Mouse (Mus musculus): ENCODE measurements around the gene Armc12.

Armc12 gene

DNA sequence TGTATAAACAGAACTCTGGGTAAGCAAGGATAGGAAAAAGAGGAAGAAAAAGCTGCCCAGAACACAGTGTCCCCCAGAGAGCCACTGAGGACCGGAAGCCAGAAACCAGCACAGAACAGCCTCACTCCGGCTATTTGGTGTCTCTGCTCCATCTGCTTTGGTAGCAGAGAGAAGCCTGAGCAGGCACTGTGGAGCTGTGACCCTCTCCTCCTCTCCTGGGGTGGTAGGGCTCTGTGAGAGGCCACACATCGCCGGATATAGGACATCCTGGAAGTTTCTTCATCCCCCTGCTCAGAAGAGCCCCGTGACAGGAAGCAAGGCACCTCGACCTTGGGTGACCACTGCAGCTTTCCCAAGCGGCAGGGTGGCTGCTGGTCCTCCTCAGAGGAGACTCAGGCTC lies 16.8 kb upstream of the Armc12 start:
- no peak for DNase-seq (ENCODE audit: low spot score)

DNA sequence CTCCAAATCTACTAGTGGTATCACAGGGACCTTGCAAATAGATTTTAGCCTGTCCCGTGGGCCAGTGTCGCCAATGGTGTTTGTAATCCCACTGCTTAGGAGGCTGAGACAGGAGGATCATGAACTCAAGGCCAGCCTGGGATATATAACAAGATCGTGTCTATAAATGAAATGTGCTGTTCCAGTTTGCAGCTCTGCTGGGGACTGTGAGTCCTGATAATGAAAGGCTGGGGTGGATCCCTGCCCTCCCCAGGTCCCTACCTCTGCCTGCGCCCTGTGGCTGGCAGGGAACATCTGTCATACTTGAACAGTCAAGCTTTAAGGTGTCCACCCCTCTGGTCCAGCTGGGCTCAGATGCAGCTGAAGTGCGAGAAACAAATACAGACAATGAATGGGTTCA lies 16.1 kb upstream of the Armc12 start:
- DNase-seq (ENCODE audit: low spot score), result no peak

DNA sequence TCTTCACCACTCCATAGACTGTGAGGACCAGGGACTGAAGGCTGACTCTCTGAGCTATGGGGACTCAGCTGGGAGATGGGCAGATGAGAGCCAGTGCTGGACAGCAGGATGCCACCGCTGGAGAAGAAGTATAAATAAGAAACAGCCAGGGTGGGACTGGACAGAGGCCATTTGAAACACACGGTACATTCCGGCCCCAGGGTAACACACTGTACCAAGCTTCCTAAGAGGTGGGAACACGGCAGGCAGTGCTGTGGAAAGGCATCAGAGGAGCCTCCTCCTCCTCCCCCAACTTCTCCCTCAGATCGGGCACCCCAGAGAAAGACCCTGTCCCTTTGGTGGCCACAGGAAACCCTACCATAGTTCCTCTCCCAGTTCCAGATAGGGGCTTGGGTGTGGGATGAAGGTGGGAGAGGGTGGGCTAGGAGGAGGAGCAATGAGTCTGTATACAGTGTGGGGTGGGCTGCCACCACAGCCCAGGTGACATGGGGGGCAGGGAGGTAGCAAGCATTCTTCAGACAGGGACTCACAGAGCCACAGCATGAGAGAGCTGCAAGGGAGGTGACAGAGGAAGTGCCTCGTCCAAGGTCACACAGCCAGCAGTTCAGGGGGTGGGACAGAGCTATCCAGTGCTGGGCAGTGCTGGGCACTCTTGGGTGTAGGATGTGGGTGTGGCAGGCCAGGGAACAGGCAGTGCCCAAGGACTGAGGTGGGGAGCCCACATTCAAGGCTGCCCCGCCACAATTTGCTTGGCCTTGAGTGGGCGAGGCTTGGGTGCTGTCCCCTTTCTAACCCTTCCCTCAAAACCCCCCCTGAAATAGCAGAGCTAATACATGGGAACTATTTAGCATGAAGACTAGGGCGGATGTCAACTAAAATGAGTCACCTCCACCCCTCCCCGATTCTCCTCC lies 14.9 kb upstream of the Armc12 start:
- no peak for DNase-seq (ENCODE audit: low spot score)

DNA sequence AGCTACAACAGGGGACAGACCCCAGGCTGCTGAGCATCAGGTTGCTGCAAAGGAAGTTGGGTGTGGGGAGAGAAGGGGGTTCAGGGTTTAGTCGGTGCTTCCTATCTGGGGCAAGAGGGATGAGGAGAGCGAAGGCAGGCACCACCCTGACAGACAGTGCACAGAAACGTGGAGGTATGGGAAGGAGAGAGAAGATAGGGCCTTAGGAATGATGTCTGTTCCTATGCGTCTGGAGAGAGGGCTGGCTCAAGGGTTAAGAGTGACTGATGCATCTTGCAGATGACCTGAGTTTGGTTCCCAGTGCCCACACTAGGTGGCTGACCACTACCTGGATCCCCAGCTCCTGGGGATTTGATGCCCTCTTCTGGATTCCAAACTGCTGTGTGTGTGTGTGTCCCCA lies 13.7 kb upstream of the Armc12 start:
- DNase-seq (ENCODE audit: low spot score), result no peak

DNA sequence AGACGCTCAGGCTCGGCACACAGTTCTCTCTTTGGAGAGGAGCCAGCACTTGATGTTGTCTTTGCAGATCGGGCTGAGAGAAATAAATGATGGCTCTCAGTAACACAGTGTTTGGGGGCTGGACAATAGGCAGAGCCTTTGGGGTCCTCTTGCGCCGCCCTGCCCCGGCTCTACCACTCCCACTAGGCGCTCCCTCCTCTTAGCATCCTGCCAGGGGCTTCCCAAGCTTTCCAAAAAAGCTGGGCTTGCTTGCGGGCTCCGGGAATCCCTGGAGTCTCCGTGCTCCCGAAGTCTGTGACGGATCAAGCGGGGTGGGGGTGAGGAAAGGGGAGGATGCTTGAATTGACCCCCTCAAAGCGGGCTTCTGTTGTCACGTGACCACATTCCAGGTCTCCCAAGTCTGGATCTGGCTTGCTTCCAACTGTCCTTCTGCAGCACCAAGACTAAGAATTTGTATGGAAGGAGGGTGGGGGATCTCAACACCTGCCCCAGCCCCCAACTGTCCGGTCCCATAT lies 13.1 kb upstream of the Armc12 start, which contains the start of gene Fkbp5:
Fkbp5 (minus strand) TSS at position 87 of the 515 bp plus-strand sequence.
- DNase-seq (ENCODE audit: low spot score), result peak; percentile 49

DNA sequence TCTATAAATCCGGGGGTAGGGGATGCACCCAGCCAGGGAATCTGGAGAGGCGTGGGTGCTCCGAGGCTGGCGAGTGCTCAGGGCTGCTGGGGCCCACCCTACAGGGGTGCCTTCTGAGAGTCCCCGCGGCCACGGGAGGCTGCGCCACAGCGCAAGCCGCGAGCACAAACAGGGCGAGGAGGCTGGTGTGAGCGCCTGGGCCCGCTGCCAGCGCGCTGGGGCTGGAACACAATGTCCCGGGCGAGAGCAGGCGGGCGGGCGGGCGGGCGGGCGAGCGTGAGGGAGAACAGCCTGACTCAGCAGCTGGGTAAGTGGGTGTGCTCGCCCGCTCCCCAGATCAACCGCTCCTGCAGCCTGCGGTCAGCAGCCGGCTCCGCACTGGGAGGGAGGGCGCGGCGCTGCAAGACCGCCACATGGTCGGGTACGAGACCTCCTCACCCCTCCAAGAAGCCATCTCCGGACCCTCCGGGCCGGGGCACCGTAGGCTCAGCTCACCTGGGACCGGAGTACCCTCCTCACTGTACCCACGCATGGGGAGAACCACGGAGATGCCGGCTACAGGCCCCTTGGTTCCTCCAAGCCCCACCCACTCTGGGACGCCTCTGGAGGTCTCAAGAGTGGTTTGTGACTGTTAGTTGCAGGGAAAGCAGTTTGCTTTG lies 12.5 kb upstream of the Armc12 start:
- DNase-seq (ENCODE audit: low spot score), result no peak

DNA sequence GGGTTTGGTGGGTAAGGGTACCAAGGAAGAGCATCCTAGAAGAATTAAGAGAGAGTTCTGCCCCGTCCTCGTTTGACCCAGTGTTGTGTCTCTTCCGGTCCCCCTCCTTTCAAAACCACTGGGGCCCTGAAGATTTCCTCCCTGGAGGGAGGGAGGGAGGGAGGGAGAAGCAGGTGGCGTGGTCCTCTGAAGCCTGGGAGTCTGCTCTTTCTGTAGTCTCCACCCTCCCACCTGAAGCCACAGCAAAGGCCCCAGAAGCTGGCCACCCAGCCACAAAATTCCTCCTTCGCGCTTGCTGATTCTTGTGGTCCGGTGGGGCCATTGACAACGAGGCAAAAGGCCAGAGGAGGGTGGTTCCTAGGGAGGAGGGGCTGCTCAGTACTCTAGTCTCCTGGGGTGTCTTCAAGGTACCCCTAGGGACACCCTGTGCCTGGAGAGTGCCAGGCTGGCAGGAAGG lies 12.0 kb upstream of the Armc12 start:
- DNase-seq (ENCODE audit: low spot score), result no peak

DNA sequence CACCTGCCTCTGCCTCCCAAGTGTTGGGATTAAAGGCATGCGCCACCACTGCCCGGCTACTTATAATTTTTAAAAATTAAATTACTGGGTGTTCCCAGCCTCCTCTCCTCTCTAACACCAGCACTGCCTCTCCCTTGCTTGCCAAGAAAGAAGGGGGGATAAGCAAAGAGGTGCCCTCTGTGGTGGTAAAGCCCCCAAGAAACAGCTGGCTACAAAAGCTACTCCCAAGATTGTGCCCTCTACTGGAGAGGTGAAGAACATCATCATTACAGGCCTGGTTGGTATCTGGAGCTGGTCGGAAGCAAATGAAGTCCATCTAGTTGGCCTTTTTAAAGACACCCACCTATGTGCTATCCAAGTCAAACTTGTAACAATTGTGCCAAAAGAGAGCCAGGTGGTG lies 10.8 kb upstream of the Armc12 start:
- DNase-seq (ENCODE audit: low spot score), result no peak

DNA sequence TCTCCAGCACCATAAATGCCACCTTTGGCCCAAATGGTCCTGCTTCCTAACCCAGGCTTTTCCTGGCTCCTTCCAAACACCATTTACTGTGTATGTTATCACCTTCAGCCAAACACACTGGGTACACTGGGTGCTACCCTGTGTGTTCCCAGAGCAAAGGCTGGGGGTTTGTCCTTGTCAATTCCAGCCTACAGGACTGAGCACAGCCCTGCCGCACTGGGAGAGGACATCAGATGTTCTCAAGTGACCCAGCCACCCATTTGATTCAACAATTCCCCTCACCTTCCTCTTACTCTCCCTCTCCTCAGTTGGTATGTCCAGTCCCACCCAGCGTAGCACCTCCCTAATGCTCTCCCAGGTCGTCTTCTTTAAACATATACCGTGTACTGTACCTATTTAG lies 10.0 kb upstream of the Armc12 start:
- no peak for DNase-seq (ENCODE audit: low spot score)

DNA sequence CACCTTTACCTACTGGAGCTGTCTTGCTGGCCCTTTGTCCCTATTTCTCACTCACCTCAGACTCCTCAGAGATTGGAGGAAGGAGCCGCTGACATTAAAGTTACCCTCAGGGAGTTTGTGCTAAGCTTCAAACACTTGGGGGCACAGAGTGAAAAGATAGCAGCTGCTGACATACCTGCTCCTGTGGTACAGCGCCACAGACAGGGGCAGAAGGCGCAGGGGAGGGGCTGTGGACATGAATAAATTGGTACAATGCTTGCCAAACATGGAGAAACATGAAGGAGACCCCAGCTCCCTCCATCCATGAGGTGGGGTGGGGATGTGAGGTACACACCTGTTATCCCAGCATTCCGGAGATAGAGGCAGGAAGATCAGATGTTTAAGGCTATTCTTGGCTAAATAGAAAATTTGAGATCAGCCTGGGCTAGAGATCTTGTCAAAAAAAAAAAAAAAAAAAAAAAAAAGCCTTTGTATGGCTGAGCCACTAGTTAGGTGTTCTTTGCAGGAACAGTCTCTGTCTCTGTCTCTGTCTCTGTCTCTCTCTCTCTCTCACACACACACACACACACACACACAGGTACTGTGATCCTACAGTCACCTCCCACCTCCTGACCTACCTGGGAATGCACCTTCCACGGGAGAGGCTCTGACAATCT lies 9.4 kb upstream of the Armc12 start:
- no peak for DNase-seq (ENCODE audit: low spot score)

DNA sequence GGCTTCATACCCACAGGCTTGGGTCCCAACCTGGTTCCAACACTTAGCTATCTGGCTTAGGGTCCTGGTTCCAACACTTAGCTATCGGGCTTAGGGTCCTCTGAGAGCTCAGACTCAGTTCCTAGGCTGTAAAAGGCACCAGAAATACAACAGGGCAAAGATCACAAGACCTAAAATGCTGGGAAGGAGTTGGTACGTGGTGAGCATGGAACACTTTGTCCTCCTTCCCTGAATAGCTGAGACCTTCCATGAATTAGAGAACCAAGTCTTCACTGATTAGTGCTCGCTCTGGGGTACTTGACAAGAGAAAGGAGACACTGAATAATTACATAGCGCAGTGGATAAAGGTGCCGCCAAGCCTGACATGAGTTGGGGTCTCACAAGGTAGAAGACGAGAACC lies 8.7 kb upstream of the Armc12 start:
- DNase-seq (ENCODE audit: low spot score), result no peak

DNA sequence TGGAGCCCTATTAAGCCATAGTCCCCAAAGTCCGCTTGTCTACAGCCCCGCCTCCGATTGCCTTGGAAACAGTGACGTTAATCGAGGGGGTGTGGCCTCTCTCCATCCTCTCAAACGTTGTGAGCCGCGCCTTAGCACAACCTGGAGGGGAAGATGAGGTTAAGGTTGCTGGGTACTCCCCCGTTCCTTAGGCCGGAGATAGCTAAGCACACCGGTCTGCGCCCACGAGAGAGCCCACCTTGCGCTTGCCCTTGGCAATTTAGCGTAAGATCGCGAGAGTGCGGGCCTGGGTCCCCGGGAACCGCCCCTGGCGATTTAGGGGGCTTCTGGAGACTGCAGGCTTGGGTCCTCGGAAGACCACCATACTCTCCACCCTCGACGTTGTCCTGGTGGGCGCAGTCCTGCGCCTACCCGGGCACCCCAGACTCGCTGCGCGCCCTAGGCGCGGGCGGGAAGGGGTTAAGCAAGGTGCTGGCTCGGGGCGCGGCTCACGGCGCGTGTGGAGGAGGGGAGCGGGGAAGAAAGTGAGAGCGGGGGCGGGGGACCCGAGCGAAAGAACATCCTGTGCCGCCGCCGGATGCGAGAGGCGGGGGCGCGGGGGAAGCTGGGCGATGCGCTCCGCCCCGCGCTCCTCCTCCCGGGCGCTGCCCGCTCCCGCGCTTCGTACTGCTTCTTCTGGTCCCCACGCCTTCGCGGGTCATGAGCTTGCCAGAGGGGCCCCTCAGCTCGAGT lies 7.8 kb upstream of the Armc12 start:
- DNase-seq (ENCODE audit: low spot score), result peak; percentile 62

DNA sequence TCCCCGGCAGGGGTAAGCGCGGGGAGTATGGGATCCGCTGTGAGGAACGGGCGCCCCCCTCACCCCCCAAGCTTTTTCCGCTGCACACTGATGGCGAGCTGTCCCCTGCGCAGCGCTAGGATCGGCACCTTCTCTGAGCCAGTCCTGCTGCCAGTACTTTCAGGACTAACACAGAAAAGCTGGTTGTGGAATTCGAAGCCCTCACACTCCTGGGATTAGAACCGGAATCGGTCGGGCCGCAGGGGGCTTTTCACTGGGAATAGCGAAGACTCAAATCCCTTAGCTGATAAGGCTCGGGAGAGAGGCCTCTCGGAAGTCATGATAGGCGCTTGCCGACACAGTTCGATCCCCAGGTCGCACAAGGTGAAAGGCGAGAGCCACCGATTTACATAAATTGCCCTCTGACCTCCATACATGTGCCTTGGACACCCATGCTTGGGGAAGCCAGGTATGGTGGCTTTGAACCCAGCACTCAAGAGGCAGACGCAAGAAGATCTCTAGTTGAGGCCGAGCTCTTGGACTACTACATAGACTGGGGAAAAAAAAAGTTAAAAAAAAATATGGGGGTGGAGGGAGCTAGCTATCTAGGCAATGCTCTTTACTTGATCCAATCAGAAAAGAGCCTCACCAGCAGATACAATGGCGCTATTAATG lies 7.1 kb upstream of the Armc12 start:
- no peak for DNase-seq (ENCODE audit: low spot score)

DNA sequence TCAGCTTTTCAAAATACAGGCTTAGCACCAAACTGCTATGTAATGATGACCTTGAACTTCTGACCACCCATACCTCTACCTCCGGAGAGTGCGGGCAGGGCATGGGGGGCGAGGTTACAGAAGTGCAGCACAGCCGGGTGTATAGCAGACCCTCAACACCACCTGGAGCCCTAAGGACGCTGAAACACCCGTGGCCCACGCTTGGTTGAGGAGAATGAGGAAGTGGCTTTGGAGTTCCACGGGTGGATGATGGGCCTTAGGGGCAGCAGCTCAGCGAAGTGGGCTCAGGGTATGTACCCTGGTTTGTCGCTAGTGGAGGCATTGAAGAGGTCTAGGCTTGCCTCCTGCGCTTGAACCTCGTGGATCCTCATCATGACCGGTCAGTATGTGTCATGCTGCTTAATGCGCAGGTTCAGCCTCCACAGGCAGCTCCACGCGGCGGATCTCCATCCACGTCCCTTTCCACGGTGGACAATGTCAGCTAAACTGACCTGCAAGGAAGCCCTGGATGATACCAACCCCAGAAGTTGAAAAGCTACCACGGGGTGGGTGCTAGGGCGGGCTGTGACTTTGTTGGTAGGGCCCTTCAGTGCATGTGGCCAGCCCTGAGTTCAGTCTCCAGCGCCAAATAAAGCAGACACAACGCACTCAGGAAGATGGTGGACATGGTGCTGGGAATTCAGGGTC lies 6.5 kb upstream of the Armc12 start:
- no peak for DNase-seq (ENCODE audit: low spot score)

DNA sequence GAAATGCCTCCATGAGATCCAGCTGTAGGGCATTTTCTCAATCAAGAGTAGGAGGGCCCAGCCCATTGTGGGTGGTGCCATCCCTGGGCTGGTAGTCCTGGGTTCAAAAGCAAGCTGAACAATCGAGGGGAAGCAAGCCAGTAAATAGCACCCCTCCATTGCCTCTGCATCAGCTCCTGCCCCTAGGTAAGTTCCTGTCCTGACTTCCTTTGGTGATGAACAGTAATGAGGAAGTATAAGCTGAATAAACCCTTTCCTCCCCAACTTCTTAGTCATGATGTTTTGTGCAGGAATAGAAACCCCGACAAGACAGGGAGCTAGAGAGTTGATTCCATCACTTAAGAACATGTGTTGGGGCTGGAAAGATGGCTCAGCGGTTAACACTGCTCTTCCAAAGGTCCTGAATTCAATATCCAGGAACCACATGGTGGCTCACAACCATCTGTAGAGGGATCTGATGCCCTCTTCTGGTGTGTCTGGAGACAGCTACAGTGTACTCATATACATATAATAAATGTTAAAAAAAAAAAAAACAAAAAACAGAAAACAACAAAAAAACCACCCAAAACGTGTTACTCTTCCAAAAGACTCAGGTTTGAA lies 5.7 kb upstream of the Armc12 start:
- no peak for DNase-seq (ENCODE audit: low spot score)

DNA sequence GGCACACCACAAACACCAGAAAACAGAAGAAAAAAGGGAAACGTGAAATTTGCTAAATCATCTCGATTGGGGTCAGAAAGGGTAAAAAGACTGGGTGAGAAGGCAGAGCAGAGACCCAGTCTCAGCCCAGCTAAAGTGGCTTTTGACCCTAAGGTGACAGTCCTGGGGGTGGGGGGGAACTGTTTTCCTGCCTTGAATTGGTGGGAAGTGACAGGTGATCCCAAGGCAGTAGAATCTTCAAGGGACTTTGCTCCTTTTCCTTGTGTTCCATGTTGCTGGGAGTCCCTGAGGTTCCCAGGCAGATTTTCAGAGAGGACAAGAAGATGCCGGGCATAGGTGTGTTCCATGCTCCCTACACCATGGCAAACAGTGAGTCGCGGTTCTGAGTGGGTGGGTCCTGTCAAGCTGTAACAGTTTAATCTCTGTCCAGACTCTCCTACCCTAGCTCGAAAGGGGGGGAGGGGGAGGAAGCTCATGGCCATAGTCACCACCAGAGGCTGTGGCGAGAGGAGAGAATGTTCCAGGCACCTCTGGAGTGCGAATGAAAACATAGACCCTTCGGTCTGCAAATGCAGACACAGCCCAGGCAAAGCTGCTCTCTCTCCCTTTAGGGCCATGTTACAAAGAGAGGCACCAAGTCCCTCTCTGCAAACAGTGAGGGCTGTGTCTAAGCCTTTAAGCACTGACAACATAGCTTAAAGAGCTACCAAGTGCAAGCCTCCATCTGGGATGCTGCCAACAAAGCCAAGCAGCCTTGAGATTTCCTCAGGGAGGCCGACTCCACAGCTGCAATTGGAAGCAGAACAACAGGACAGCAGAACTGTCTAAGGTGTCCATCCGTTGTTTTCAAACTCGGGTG lies 3.2 kb upstream of the Armc12 start:
- no peak for DNase-seq (ENCODE audit: low spot score)

DNA sequence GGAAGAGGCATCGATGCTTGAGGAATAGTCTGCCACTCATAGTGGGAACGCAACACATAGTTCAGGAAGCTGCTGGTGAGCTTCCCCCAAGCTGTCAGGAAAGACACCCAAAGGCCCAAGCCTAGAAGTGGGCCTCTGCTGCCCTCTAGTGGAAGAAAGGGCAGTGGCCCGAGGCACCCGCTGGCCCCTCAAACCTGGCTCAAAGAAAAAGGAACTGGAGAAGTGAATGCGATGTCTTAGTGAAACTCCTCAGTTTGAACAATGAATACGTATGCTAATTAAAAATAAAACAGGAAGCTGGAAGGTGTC lies 2.6 kb upstream of the Armc12 start:
- DNase-seq (ENCODE audit: low spot score), result peak; percentile 75

DNA sequence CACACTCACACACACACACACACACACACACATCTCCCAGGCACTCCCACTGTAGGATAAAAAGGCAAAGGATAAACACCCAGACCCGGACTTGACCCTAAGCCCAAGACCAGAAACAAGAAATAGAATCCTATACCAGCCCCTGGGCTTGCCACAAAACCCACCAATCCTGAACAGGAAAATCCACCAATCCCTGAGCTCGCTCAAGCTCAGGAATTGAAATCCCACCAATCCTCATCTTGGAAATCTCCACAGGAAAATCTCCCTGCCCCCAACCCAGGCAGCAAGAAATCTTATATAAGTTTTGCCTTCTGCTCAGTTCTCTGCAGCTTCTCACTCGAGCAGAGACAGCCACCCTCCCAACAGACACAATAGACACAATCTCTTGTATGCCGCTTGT lies 1.5 kb upstream of the Armc12 start:
- DNase-seq (ENCODE audit: low spot score), result no peak

DNA sequence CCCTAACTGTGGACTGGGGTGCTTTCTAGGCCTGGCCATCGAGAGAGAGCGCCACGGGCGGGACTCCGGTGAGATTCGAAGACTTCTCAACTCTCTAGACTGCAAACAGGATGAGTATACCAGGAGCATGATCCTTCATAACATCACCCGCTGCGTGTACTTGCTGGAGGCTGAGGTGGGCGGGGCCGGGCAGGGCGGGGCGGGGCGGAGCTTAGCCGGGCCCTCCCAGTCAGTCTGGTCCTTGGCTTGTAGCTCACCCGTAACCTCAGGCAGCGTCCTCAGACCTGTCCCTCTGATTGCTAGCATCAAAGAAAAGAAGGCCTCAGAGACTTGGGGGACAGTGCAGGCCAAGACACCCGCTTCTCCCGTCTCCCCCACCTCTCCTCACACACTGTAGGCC lies 1.3 kb downstream of the Armc12 start:
- no peak for DNase-seq (ENCODE audit: low spot score)

DNA sequence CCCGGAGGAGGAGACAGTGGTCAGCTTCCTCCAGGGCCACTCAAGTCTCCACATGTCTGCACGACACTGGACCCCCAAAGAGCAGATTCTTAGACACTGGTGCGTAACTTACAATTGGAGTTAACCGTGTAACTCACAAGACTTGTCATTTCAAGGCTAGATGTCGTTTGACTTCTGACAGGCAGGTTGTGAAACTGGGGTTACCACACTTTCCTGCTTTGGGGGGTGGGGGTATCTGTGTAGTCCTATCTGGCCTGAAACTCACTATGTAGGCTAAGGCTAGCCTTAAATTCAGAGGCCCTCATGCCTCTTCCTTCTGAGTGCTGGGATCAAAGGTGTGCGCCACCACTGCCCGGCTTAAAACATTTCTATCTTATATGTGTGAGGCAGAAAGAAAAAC lies 2.0 kb downstream of the Armc12 start:
- DNase-seq (ENCODE audit: low spot score), result no peak

Data from ovary, postnatal 10 days (tissue).